Mouse (Mus musculus): ENCODE measurements around the gene Ap5b1. TPM values are rescaled to one million over a fixed set of nuclear protein-coding genes. Genes with fewer than 3 reads are reported as not detected.

The Ap5b1 gene
- total and polyA plus RNA-seq, 3 experiments = 18.0 to 28.1 TPM; not detected in 1

DNA sequence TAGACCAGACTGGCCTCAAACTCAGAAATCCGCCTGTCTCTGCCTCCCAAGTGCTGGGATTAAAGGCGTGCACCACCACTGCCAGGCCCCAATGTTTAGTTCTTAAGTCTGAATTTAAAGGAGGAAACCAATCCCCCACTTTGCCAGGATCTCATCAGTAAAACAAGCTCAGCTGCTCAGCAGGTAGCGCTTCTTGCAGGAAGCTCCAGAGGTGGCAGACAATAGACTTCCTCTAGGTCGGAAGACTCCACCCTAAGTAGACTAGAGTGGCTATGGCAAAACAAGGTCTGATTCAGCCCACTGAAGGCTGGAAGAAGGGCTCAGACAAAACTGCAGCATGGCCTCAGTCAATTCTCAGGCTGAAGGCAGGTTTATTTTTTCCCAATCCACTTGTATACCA, 12.1 kb downstream of the Ap5b1 start:
- H3K4me1 ChIP-seq (ENCODE audit: control insufficient read depth in 1 of 2, insufficient read depth in 2 of 2, low read length in 2 of 2) = no peaks in the 10 kb centered on the region
- no peaks in the 10 kb centered on the region for H3K9me3 ChIP-seq (replicated peaks; ENCODE audit: insufficient read depth, low read length)
- H3K79me2 ChIP-seq (ENCODE audit: control insufficient read depth, insufficient read depth, low read length, poor library complexity) = no peaks in the 10 kb centered on the region
- H3K4me3 ChIP-seq (ENCODE audit: control insufficient read depth in 1 of 2, insufficient read depth in 1 of 2, low read depth in 2 of 2, low read length in 2 of 2) = no peak overlapping the region
- TF ChIP-seq SMC3 (IDR thresholded peaks at IDR 0.05; ENCODE audit: low read depth, low read length) = no peak
- TF ChIP-seq USF1 (IDR thresholded peaks at IDR 0.05; ENCODE audit: low read depth, low read length) = no peak
- TF ChIP-seq E2F4 (IDR thresholded peaks at IDR 0.05; ENCODE audit: borderline replicate concordance, low read depth, low read length) = no peak
- TF ChIP-seq MAZ (IDR thresholded peaks at IDR 0.05; ENCODE audit: low read depth, low read length) = no peak
- no peak for TF ChIP-seq POLR2A (IDR thresholded peaks at IDR 0.05; ENCODE audit: control insufficient read depth in 1 of 2, insufficient read depth in 1 of 2, low read depth in 1 of 2, low read length in 2 of 2, poor library complexity in 1 of 2)
- TF ChIP-seq MXI1 (IDR thresholded peaks at IDR 0.05; ENCODE audit: low read depth, low read length) = no peak
- TF ChIP-seq POLR2AphosphoS5 (IDR thresholded peaks at IDR 0.05; ENCODE audit: borderline replicate concordance, low read depth, low read length) = no peak
- TF ChIP-seq ZKSCAN1 (IDR thresholded peaks at IDR 0.05; ENCODE audit: low read depth, low read length) = no peak
- TF ChIP-seq TBP (IDR thresholded peaks at IDR 0.05; ENCODE audit: low read depth, low read length) = no peak
- no peak for TF ChIP-seq MAFK (IDR thresholded peaks at IDR 0.05; ENCODE audit: borderline replicate concordance, low read depth, low read length)
- no peak for TF ChIP-seq TAL1 (IDR thresholded peaks at IDR 0.05; ENCODE audit: low read length)
- TF ChIP-seq CHD2 (IDR thresholded peaks at IDR 0.05; ENCODE audit: low read length) = no peak
- TF ChIP-seq NELFE (IDR thresholded peaks at IDR 0.05; ENCODE audit: low read depth, low read length) = no peak
- no peak for TF ChIP-seq CHD1 (IDR thresholded peaks at IDR 0.05; ENCODE audit: low read depth, low read length)
- no peak for TF ChIP-seq ZC3H11A (IDR thresholded peaks at IDR 0.05; ENCODE audit: low read depth, low read length)
- TF ChIP-seq USF2 (IDR thresholded peaks at IDR 0.05; ENCODE audit: borderline replicate concordance in 1 of 2, insufficient read depth in 1 of 2, low read depth in 1 of 2, low read length in 2 of 2) = no peak
- H3K9ac ChIP-seq (ENCODE audit: control insufficient read depth, low read depth, low read length, poor library complexity, severe bottlenecking) = no peak overlapping the region
- H3K27ac ChIP-seq (ENCODE audit: control insufficient read depth, low read depth, low read length) = no peak overlapping the region
- peaks cover 1 to 7% of the 10 kb centered on the region in 2 experiments; a peak in 3 of 4 replicates for H3K27me3 ChIP-seq (ENCODE audit: control insufficient read depth in 1 of 2, insufficient read depth in 2 of 2, low read length in 2 of 2)
- no peaks in the 10 kb centered on the region for H3K36me3 ChIP-seq (ENCODE audit: control insufficient read depth in 1 of 2, insufficient read depth in 2 of 2, low read length in 2 of 2)
- DNase-seq (ENCODE audit: low read depth, low spot score) = no peak

DNA sequence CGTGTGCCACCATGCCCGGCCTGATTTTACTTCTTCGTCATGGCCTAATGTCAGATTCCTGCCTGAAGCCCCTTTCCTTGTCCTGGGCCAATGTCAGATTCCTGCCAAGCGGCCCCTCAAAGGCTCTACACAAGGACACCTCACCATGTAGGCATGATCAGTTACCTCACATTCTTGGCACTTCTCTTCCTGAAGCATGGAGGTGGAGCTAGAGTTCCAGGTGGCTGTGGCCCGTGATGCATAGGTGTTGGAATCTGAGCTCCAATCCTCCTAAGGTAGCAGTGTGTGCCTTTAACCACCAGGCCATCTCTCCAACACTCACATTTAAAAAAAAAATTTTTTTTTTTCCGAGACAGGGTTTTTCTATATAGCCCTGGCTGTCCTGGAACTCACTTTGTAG, 13.0 kb downstream of the Ap5b1 start:
- Histone ChIP-seq H3K9me3 (replicated peaks; ENCODE audit: insufficient read depth, low read length) (no peaks in the 10 kb centered on the region), H3K79me2 (ENCODE audit: control insufficient read depth, insufficient read depth, low read length, poor library complexity) (no peaks in the 10 kb centered on the region), H3K4me1 (ENCODE audit: control insufficient read depth in 1 of 2, insufficient read depth in 2 of 2, low read length in 2 of 2) (no peaks in the 10 kb centered on the region), H3K27ac (ENCODE audit: control insufficient read depth, low read depth, low read length) (no peak overlapping the region), H3K27me3 (ENCODE audit: control insufficient read depth in 1 of 2, insufficient read depth in 2 of 2, low read length in 2 of 2) (peaks cover 1 to 11% of the 10 kb centered on the region in 2 experiments; a peak in 3 of 4 replicates), H3K4me3 (ENCODE audit: control insufficient read depth in 1 of 2, insufficient read depth in 1 of 2, low read depth in 2 of 2, low read length in 2 of 2) (no peak overlapping the region), H3K9ac (ENCODE audit: control insufficient read depth, low read depth, low read length, poor library complexity, severe bottlenecking) (no peak overlapping the region), H3K36me3 (ENCODE audit: control insufficient read depth in 1 of 2, insufficient read depth in 2 of 2, low read length in 2 of 2) (no peaks in the 10 kb centered on the region)
- TF ChIP-seq MAZ (IDR thresholded peaks at IDR 0.05; ENCODE audit: low read depth, low read length) = no peak
- no peak for TF ChIP-seq SIN3A (IDR thresholded peaks at IDR 0.05; ENCODE audit: low read length)
- no peak for TF ChIP-seq MYC (IDR thresholded peaks at IDR 0.05; ENCODE audit: low read depth, low read length)
- no peak for TF ChIP-seq POLR2A (IDR thresholded peaks at IDR 0.05; ENCODE audit: control insufficient read depth in 1 of 2, insufficient read depth in 1 of 2, low read depth in 1 of 2, low read length in 2 of 2, poor library complexity in 1 of 2)
- no peak for TF ChIP-seq ZKSCAN1 (IDR thresholded peaks at IDR 0.05; ENCODE audit: low read depth, low read length)
- TF ChIP-seq NELFE (IDR thresholded peaks at IDR 0.05; ENCODE audit: low read depth, low read length) = no peak
- no peak for TF ChIP-seq HCFC1 (IDR thresholded peaks at IDR 0.05; ENCODE audit: low read depth, low read length)
- no peak for TF ChIP-seq MAFK (IDR thresholded peaks at IDR 0.05; ENCODE audit: borderline replicate concordance, low read depth, low read length)
- TF ChIP-seq KAT2A (conservative IDR thresholded peaks at IDR 0.05; ENCODE audit: low read depth, low read length) = no peak
- no peak for TF ChIP-seq NRF1 (IDR thresholded peaks at IDR 0.05; ENCODE audit: insufficient read depth, low read depth, low read length, poor library complexity, severe bottlenecking)
- TF ChIP-seq ZMIZ1 (IDR thresholded peaks at IDR 0.05; ENCODE audit: low read depth, low read length) = no peak
- no peak for TF ChIP-seq ELF1 (IDR thresholded peaks at IDR 0.05; ENCODE audit: low read depth, low read length)
- TF ChIP-seq E2F4 (IDR thresholded peaks at IDR 0.05; ENCODE audit: borderline replicate concordance, low read depth, low read length) = no peak
- TF ChIP-seq ZC3H11A (IDR thresholded peaks at IDR 0.05; ENCODE audit: low read depth, low read length) = no peak
- no peak for TF ChIP-seq GATA1 (IDR thresholded peaks at IDR 0.05; ENCODE audit: low read depth, low read length)
- no peak for TF ChIP-seq MXI1 (IDR thresholded peaks at IDR 0.05; ENCODE audit: low read depth, low read length)
- no peak for TF ChIP-seq CTCF (IDR thresholded peaks at IDR 0.05 in 2 of 3, conservative IDR thresholded peaks at IDR 0.05 in 1 of 3; ENCODE audit: control insufficient read depth in 1 of 3, insufficient read depth in 1 of 3, low read depth in 2 of 3, low read length in 3 of 3, poor library complexity in 1 of 3, severe bottlenecking in 1 of 3)
- no peak for TF ChIP-seq CHD1 (IDR thresholded peaks at IDR 0.05; ENCODE audit: low read depth, low read length)
- no peak for TF ChIP-seq POLR2AphosphoS2 (IDR thresholded peaks at IDR 0.05; ENCODE audit: low read length)
- DNase-seq (ENCODE audit: low read depth, low spot score) = no peak
